Mouse (Mus musculus) thymus, postnatal 36 days (tissue): ENCODE results near the gene Apobec2.
A peak's percentile ranks its signal among the peaks of the same experiment; 100 is the strongest.
"Not testable (repeated sequence)": the region's sequence is repeated elsewhere in the genome, so short reads cannot be mapped to it uniquely, and the experiment has no call there.

Experiments
- DNase-seq, 2 experiments: peaks; one replicate each; pipeline ENCODE4 v3.0.0; 2022; ENCODE audit warnings: mixed read lengths in 2 of 2

The Apobec2 gene

DNA sequence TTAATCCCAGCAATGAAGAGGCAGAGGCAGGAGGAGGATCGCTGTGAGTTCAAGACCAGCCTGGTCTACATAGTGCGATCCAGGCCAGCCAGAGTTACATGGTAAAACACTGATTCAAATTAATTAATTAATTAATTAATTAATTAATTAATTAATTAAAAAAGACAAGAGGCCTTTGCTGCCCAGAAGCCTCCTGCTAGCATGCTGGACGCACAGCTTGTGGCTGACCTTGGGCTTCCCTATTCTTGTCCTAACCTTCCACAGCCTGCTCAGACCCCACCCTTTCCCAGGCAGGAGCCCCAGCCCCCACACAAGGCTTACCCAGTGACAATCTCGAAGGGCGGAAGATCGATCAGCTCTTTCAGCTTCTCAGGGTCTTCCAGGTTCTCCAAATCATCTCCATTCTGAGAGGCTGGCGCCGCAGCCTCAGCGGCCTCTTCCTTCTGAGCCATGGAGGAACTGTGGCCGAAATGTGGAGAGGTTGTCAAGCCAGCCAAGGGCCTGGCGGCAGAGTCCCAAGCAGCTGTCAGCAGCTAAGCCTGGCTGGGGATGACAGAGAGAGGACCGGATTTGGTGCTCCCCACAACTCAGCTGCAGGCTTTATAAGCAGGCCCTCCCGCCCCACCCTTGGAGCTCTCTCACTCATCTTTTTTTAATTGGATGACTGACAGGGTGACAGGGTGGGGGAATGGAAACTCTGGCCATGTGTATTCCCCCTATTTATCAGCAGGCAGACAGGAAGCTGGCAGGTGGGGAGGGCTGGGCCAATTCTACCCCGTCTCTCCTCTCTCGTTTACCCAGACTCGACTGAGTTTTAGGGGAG is at the start of gene Apobec2:
Gene Apobec2, minus strand, starts transcription at position 773 of the 823 bp plus-strand sequence.
- DNase-seq = no peak

- no peak for DNase-seq
These were observed 47.2 kb upstream of the Apobec2 start for GRCm38 (mm10) chr17:48479952-48480351.

- no peak for DNase-seq
These were observed 42.7 kb upstream of the Apobec2 start for GRCm38 (mm10) chr17:48475444-48475843.

DNA sequence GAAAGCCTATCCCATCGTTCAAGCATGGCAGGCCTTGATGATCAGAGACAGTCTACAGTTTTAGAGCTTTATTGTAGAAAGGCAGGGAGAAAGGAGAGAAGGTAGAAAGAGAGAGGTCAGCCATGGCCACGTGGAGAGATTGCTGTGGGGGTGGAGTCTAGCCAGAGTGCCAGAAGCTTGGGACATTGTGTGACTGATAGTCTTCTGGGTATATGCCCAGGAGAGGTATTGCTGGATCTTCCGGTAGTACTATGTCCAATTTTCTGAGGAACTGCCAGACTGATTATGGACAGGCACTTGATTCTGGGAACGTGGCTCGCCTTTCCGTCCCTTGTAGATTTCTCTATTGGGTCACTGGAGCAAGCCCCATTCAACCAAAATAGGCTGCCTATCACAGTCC is 41.6 kb upstream of the Apobec2 start:
- DNase-seq = not testable (repeated sequence)

- DNase-seq = peak; percentile 76 to 81
These were observed 34.9 kb upstream of the Apobec2 start for GRCm38 (mm10) chr17:48467395-48468231.

DNA sequence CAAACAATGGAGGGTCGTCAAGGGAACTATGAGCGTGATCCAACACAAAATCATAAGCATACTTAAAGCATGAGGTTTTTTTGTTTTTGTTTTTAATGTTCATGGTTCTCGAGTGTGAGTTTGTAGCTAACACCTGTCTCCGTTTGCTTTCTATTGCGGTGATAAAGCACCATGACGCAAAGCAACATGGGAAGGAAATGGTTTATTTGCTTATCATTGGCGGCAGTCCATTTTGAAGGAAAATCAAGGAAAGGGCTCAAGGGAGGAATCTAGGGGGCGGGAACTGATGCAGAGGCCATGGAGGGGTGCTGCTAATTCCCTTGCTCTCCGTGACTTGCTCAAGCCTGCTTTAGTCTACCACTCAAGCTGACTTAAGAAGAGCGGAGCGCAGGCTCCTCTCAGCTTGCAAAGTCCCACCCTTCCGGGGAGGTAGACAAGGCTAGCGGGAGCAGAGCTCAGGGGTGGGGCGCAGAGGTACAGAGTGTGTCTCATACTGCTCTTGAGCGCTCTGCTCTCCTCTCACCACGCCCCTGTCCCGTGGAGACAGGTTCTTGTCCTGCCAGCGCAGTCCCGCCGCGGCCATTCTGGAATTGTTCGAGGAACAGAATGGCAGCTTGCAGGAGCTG is 34.2 kb upstream of the Apobec2 start:
- DNase-seq = peak; percentile 26 to 42

DNA sequence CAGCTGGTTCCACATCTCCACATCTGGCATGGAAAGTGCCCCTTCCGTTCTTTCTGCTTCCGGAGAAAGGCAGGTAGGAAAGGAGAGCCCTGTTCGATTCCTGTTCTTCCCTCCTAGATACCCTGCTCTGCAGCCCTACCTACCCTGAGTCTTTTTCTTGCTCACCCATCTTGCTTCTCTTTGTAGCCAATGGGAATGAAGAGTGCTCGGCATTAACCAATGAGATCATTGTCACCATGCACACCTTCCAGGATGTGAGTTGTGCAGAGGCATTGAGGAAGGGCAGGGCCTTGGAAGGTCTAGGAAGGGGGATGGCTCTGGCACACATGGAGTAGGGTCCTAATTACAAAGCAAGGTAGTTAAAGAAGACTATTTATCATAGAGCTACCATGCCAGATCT is 30.7 kb upstream of the Apobec2 start:
- no peak for DNase-seq

GRCm38 (mm10) chr17:48462096-48462495 is 29.4 kb upstream of the Apobec2 start:
- DNase-seq = peak; percentile 77 to 86

GRCm38 (mm10) chr17:48457971-48458653 is 25.4 kb upstream of the Apobec2 start:
- no peak for DNase-seq

DNA sequence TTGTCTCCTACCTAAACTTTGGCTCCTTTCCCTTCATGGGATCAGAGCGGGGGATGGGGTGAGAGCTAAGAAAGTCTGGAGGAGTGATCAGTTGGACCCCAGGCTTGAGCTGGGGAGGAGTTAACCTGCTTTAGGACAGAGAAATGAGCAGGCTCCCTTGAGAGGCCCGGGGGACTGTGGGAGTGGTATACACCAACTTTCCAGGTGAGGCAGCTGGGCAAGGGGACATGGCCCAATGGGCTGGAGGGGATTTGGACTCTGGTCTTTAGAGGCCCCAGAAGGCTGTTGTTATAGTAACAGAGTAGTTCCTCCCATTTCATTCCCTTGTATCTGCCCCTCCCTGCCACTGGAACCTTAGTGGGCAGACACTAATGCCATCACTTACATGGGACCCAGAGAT is 23.2 kb upstream of the Apobec2 start:
- DNase-seq = no peak

DNA sequence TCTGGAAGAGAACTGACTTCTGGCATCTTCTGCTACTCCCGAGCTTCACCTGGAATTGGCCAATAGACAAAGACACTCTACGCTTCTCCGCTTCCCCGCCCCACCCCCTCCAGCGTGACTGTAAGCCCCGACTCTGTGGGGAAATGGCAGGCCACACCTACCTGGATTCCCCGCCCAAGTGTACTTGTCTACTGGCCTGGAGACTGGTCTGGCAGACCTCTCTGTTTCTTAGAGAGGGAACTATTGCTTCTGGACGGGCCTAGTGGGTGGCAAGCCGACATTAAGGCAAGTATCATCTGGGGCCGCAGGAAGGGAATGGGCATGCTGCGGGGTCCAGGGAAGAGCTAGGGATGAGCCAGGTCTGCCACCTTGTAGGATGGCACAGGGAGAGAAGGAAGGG is 22.0 kb upstream of the Apobec2 start, which contains the start of gene Unc5cl:
Gene Unc5cl, plus strand, starts transcription at position 214 of the 400 bp plus-strand sequence.
- DNase-seq = no peak

GRCm38 (mm10) chr17:48454190-48454589 is 21.5 kb upstream of the Apobec2 start:
- DNase-seq = no peak

DNA sequence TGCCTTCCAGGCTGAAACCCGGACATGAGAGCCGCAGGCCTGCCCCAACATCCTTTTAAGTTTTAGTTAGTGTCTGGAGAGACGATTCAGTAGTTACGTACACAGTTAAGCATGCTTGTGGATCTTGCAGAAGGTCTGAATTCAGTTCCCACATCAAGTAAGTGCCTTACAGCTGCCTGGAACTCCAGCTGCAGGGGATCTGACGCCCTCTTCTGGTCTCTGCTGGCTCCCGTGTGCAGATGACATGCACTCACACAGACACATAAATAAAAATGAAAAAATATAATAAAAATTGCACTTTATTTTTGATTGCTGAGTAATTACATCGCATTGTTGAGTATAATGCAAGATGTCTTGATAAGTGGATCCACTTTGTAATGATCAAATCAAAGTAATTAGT is 20.8 kb upstream of the Apobec2 start:
- no peak for DNase-seq

DNA sequence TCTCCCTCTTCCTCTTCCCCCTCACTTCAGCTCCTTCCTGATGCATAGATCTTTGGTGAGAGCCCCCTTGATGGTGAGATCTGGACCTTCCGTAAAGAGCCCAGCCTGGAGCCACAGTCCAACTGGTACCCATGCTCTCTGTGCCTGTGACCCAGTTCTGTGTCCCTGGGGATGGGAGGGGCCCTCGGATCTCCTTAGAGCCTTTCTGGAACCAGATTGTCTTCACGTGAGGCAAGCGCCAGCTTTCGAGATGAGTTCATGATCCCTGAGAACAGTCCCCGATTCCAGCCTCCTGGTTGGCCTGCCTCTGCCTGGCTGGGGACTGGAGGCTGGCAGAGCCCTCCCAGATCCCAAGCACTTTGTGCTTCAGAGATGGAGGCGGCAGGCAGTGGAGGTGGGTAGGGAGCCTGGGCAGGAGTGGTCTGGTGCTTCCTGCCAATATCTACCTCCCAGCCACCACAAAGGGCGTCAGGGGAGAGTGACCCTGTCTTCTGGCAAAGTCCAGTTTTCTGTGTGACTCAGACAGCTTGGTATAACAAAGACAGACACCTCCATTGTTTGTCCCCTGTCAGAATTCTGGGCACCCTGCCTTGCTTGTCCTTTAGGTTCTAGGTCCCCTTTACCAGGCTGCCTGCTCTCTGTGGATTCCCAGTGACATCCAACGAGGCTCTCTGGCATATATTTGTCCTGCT is 19.2 kb upstream of the Apobec2 start:
- no peak for DNase-seq

- DNase-seq = no peak
These were observed 18.6 kb upstream of the Apobec2 start, which contains the start of gene Tspo2 for GRCm38 (mm10) chr17:48451353-48451675. TSS of gene Tspo2 (minus strand) at chr17:48451522.

GRCm38 (mm10) chr17:48450666-48451352 is 18.1 kb upstream of the Apobec2 start:
- no peak for DNase-seq

- no peak for DNase-seq
These were observed 14.9 kb upstream of the Apobec2 start for GRCm38 (mm10) chr17:48447675-48448074.

DNA sequence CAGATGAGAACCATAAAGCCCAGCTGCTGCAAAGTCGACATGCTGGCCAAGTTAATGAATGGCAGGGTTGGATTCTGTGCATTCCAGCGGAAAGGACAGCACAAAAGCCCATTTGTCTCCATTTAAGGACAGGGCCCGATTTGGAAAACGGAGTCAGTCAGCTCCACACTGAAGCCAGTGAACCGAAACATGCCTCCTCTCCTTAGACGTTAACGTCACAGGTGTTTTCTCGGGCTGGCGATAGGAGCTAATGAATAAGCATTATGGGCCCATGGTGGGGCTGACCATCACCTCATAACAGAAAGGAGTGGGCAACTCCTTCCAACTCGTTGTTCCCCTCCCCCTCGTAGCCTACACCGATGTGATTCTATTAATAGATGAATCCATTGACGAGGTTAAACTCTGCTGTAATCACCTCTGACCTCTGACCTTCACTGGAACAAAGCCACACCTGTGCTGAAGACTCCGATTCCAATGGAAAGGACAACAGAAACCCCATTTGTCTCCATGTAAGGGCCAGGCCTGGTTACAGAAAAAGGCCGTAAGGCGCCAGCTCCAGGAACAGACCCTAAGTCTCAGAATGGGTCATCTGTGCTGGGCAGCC is 10.9 kb upstream of the Apobec2 start:
- no peak for DNase-seq

GRCm38 (mm10) chr17:48442745-48443457 is 10.2 kb upstream of the Apobec2 start:
- no peak for DNase-seq

- no peak for DNase-seq
These were observed 4.7 kb upstream of the Apobec2 start for GRCm38 (mm10) chr17:48437421-48437911.
